Mouse (Mus musculus): ENCODE measurements around the gene AI854703.

DNA sequence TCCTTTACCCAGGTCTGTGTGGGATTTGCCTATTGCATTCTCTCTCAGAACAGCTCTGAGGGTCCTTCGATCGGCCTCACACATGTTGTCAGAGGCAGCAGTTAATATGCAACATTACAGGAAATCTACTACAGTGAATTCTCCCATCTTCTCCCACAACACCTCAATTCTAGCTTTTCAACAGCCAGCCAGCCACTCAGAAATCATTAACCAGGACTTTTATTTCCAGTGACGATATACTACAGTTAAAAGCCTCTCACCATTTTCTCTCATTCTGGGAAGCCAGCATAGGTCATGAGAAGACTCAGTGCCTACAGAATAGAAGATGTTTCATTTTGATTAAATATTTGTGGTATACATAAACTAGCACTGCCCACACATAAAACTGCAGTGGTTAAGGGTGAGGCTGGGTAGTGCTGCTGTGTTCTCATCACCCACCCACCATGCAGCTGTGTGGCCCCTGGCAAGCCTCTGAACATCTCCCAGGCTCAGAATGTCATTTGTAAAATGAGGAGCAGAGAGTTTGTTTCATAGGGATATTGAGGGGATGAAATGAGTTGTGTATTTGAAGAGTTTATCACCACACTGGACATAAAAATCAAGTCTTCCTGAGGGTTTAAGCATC, 35.2 kb upstream of the AI854703 start:
- TF ChIP-seq CTCF (IDR thresholded peaks at IDR 0.05; ENCODE audit: low read depth, low read length) (no peak), POLR2A (IDR thresholded peaks at IDR 0.05; ENCODE audit: extremely low read depth, insufficient read depth, low read length) (no peak)

Data from liver, adult 2 months (tissue).